Mouse (Mus musculus): ENCODE measurements around the gene Ppp2r5d. TPM values are rescaled to one million over a fixed set of nuclear protein-coding genes. Genes with fewer than 3 reads are reported as not detected.

The Ppp2r5d gene
- total and polyA plus RNA-seq, 2 experiments, result 13.6 to 24.0 TPM

DNA sequence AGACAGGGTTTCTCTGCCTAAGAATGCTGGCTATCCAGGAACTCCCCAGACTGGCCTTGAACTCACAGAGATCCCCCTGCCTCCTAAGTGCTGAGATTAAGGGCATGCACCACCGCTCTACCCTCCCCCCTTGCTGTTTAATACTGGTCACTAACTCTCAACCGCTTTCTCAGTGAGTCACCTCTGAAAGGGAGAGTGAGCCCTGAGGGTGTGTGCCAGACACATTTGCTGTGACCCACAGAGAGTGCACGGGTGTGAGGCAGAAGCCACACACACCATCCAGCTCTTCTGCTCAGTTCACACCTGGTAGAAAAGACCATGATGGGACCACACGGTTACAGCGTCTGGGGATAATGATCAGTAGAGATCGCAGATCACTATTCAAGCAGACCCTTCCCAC lies 6.4 kb downstream of the Ppp2r5d start:
- Histone ChIP-seq H3K79me2 (ENCODE audit: control insufficient read depth, insufficient read depth, low read length) (peaks cover 22% of the 10 kb centered on the region; the same call in 1 of the 2 replicates), H3K4me1 (ENCODE audit: control insufficient read depth, insufficient read depth, low read length) (peaks cover 1% of the 10 kb centered on the region; the same call in 1 of the 2 replicates), H3K27ac (replicated peaks; ENCODE audit: insufficient read depth, low read depth, low read length) (no peak overlapping the region), H3K27me3 (ENCODE audit: control insufficient read depth, insufficient read depth, low read length) (no peaks in the 10 kb centered on the region), H3K4me3 (ENCODE audit: insufficient read depth, low read depth, low read length) (no peak overlapping the region), H3K36me3 (ENCODE audit: control insufficient read depth, insufficient read depth, low read length) (no peaks in the 10 kb centered on the region), H3K9ac (ENCODE audit: low read depth, low read length) (no peak overlapping the region)
- 96% methylated on average over 6 of the region's 6 CpGs for WGBS
- TF ChIP-seq CTCF (IDR thresholded peaks at IDR 0.05; ENCODE audit: low read depth, low read length), result no peak
- no peak for TF ChIP-seq POLR2A (IDR thresholded peaks at IDR 0.05; ENCODE audit: extremely low read depth, insufficient read depth, low read length)
- no peak for DNase-seq (ENCODE audit: extremely low read depth, low read depth, low spot score)

DNA sequence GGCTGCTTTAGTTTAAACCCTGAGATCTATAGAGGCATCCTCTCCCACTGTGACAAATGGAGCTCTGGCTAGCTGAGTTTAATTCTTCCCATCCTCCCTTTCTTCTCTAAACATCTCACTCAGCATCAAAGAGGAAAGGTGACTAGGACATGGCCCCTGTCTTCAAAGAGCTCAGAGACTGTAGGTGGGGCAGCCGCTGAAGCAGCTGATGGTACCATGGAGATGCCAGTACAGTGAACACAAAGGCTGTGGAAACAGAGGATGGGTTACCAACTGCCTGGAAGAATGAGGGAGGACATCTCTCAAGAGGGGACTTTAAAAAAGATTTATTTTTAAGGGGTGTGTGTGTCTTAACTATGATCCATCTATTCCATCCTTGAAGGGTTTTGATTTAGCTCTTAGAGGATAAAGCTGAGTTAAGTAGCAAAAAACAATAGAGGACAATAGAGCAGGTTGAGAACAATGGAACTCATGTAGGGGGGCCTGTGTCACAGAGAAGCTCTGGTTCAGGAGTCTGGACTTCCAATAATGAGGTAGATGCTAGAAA lies 10.3 kb downstream of the Ppp2r5d start:
- Histone ChIP-seq H3K27me3 (ENCODE audit: control insufficient read depth, insufficient read depth, low read length) (no peaks in the 10 kb centered on the region), H3K4me3 (ENCODE audit: insufficient read depth, low read depth, low read length) (no peak overlapping the region), H3K4me1 (ENCODE audit: control insufficient read depth, insufficient read depth, low read length) (no peaks in the 10 kb centered on the region), H3K79me2 (ENCODE audit: control insufficient read depth, insufficient read depth, low read length) (peaks cover 8% of the 10 kb centered on the region; the same call in 1 of the 2 replicates), H3K9ac (ENCODE audit: low read depth, low read length) (no peak overlapping the region), H3K36me3 (ENCODE audit: control insufficient read depth, insufficient read depth, low read length) (no peaks in the 10 kb centered on the region), H3K27ac (replicated peaks; ENCODE audit: insufficient read depth, low read depth, low read length) (no peak overlapping the region)
- 84% methylated on average over 1 of the region's 1 CpGs for WGBS
- TF ChIP-seq CTCF (IDR thresholded peaks at IDR 0.05; ENCODE audit: low read depth, low read length), result no peak
- TF ChIP-seq POLR2A (IDR thresholded peaks at IDR 0.05; ENCODE audit: extremely low read depth, insufficient read depth, low read length), result no peak
- no peak for DNase-seq (ENCODE audit: extremely low read depth, low read depth, low spot score)

DNA sequence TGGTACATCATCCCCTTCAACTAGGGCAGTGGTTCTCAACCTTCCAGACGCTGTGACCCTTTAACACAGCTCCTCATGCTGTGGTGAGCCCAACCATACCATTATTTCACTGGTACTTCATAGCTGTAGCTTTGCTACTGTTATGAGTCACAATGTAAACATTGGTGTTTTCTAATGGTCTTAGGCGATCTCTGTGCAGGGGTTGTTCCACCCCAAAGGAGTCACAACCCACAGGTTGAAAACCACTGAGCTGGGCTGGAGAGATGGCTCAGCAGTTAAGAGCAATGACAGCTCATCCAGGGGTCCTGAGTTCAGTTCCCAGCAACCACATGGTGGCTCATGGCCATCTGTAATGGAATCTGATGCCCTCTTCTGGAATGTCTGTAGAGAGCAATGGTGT lies 13.5 kb downstream of the Ppp2r5d start:
- TF ChIP-seq POLR2A (IDR thresholded peaks at IDR 0.05; ENCODE audit: extremely low read depth, insufficient read depth, low read length) (no peak), CTCF (IDR thresholded peaks at IDR 0.05; ENCODE audit: low read depth, low read length) (no peak)
- no peak for DNase-seq (ENCODE audit: extremely low read depth, low read depth, low spot score)
- H3K36me3 ChIP-seq (ENCODE audit: control insufficient read depth, insufficient read depth, low read length), result no peaks in the 10 kb centered on the region
- no peak overlapping the region for H3K27ac ChIP-seq (replicated peaks; ENCODE audit: insufficient read depth, low read depth, low read length)
- no peaks in the 10 kb centered on the region for H3K4me1 ChIP-seq (ENCODE audit: control insufficient read depth, insufficient read depth, low read length)
- H3K27me3 ChIP-seq (ENCODE audit: control insufficient read depth, insufficient read depth, low read length), result no peaks in the 10 kb centered on the region
- whole genome bisulfite sequencing, result 96% methylated on average over 2 of the region's 2 CpGs
- H3K4me3 ChIP-seq (ENCODE audit: insufficient read depth, low read depth, low read length), result no peak overlapping the region
- peaks cover 3% of the 10 kb centered on the region; the same call in 1 of the 2 replicates for H3K79me2 ChIP-seq (ENCODE audit: control insufficient read depth, insufficient read depth, low read length)
- H3K9ac ChIP-seq (ENCODE audit: low read depth, low read length), result no peak overlapping the region

DNA sequence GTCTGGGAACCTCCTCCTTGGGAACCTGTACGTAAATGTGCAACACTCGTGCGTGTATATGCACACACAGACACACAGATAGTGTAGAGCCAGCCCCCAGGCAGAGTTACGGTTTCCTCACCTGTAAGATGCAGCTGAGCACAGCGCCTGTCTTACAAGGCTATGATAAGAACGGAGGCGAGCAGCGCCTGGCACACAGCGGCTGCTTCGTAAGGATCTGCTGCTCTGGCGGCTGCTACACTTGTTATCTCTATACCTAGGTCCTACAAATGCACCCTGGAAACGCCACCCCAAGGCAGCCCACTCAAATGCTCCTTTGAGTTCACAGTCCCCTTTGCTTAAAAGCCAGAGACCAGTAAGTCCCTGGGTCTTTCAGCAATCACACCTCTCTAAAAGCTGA lies 14.2 kb downstream of the Ppp2r5d start:
- Histone ChIP-seq H3K79me2 (ENCODE audit: control insufficient read depth, insufficient read depth, low read length) (peaks cover 3% of the 10 kb centered on the region; the same call in 1 of the 2 replicates), H3K27ac (replicated peaks; ENCODE audit: insufficient read depth, low read depth, low read length) (no peak overlapping the region), H3K4me1 (ENCODE audit: control insufficient read depth, insufficient read depth, low read length) (no peaks in the 10 kb centered on the region), H3K36me3 (ENCODE audit: control insufficient read depth, insufficient read depth, low read length) (no peaks in the 10 kb centered on the region), H3K4me3 (ENCODE audit: insufficient read depth, low read depth, low read length) (no peak overlapping the region), H3K9ac (ENCODE audit: low read depth, low read length) (no peak overlapping the region), H3K27me3 (ENCODE audit: control insufficient read depth, insufficient read depth, low read length) (no peaks in the 10 kb centered on the region)
- DNase-seq (ENCODE audit: extremely low read depth, low read depth, low spot score), result no peak
- no peak for TF ChIP-seq POLR2A (IDR thresholded peaks at IDR 0.05; ENCODE audit: extremely low read depth, insufficient read depth, low read length)
- no peak for TF ChIP-seq CTCF (IDR thresholded peaks at IDR 0.05; ENCODE audit: low read depth, low read length)
- WGBS, result 95% methylated on average over 12 of the region's 12 CpGs

DNA sequence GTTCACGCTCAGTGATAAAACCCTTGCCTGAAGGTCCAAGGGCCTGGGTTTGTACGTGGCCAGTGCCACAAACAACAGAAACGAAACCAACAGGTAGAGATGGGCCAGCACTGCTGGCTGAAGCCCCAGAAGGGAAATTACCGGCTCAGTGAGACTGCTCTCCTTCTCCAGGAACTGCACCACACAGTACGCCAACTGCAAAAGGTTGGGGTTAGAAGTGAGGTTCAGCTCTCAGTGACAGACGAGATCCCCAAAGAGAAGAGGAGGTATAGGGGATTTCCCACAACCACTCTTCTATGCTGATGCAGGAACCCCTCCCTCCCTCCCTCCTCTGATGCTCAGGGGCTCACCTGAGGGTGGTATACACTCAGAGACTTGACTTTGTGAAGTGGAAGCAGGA lies 19.0 kb downstream of the Ppp2r5d start:
- TF ChIP-seq POLR2A (IDR thresholded peaks at IDR 0.05; ENCODE audit: extremely low read depth, insufficient read depth, low read length) (no peak), CTCF (IDR thresholded peaks at IDR 0.05; ENCODE audit: low read depth, low read length) (no peak)
- WGBS, result 90% methylated on average over 6 of the region's 6 CpGs
- H3K36me3 ChIP-seq (ENCODE audit: control insufficient read depth, insufficient read depth, low read length), result no peaks in the 10 kb centered on the region
- no peaks in the 10 kb centered on the region for H3K27me3 ChIP-seq (ENCODE audit: control insufficient read depth, insufficient read depth, low read length)
- DNase-seq (ENCODE audit: extremely low read depth, low read depth, low spot score), result no peak
- no peak overlapping the region for H3K27ac ChIP-seq (replicated peaks; ENCODE audit: insufficient read depth, low read depth, low read length)
- no peaks in the 10 kb centered on the region for H3K79me2 ChIP-seq (ENCODE audit: control insufficient read depth, insufficient read depth, low read length)
- H3K9ac ChIP-seq (ENCODE audit: low read depth, low read length), result no peak overlapping the region
- H3K4me3 ChIP-seq (ENCODE audit: insufficient read depth, low read depth, low read length), result no peak overlapping the region
- peaks cover 5% of the 10 kb centered on the region for H3K4me1 ChIP-seq (ENCODE audit: control insufficient read depth, insufficient read depth, low read length)

DNA sequence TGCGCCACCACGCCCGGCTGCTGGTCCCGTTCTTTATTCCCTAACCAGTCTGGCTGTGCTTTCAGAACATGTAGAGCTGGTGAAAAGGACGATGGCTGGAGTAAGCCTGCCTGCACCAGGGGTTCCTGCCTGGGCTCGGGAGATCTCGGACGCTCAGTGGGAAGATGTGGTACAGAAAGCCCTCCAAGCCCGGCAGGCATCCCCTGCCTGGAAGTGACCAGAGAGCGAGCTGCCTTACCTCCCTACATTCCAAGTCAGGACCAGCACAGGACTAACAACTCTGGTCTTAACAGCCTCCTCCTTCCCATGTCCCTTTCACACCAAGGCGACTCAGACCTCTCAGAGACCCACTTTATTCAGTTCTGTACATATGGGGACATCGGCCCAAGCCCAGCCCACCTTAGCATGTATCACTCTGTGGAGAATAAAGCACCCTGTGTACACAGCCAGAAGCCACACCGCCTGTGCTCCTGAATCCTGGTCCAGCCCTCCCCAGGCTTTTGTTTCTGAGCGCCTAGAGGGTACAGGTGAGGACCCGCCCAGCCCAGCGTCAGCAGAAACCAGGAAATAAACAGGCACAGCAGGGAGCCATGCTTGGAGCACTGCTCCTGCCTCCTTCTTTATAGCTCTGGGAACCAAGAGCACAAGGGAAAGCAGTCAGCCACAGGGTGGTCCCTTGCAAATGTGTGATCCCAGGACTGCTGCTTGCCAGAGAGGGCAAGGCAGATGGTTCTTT lies 22.1 kb downstream of the Ppp2r5d start:
- no peak overlapping the region for H3K9ac ChIP-seq (ENCODE audit: low read depth, low read length)
- H3K79me2 ChIP-seq (ENCODE audit: control insufficient read depth, insufficient read depth, low read length), result peaks cover 7% of the 10 kb centered on the region; the same call in 1 of the 2 replicates
- H3K4me3 ChIP-seq (ENCODE audit: insufficient read depth, low read depth, low read length), result no peak overlapping the region
- peaks cover 11% of the 10 kb centered on the region for H3K4me1 ChIP-seq (ENCODE audit: control insufficient read depth, insufficient read depth, low read length)
- H3K36me3 ChIP-seq (ENCODE audit: control insufficient read depth, insufficient read depth, low read length), result no peaks in the 10 kb centered on the region
- H3K27ac ChIP-seq (replicated peaks; ENCODE audit: insufficient read depth, low read depth, low read length), result no peak overlapping the region
- TF ChIP-seq POLR2A (IDR thresholded peaks at IDR 0.05; ENCODE audit: extremely low read depth, insufficient read depth, low read length), result no peak
- no peak for TF ChIP-seq CTCF (IDR thresholded peaks at IDR 0.05; ENCODE audit: low read depth, low read length)
- H3K27me3 ChIP-seq (ENCODE audit: control insufficient read depth, insufficient read depth, low read length), result no peaks in the 10 kb centered on the region
- WGBS, result 96% methylated on average over 16 of the region's 16 CpGs
- DNase-seq (ENCODE audit: extremely low read depth, low read depth, low spot score), result no peak

All from liver, adult 2 months (tissue).